Mouse (Mus musculus): ENCODE measurements around the gene Kirrel3. TPM values are rescaled to one million over a fixed set of nuclear protein-coding genes. Genes with fewer than 3 reads are reported as not detected.

Kirrel3 gene
- polyA plus RNA-seq, 1 experiment from 2014 or later = 0.72 TPM

DNA sequence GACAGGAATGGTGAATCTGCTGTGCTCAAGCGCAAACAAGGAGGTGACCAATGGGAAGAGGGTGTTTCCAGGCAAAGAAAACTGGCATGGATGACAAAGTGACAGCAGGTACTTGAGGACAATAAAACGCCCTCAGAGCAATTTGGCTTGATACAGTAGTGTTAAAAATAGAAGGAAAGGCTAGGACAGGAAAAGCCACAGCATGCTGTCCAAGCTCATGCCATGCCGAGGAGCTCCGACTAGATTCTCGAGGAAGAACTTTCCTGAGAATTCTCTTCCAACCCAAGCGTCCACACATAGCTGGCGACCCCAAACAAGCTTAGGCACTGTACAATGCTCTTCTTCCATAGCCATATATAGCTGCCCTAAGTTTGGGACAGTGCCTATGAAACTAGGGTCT lies 263.5 kb downstream of the Kirrel3 start:
- TF ChIP-seq EP300 (IDR thresholded peaks at IDR 0.05) (no peak), CTCF (IDR thresholded peaks at IDR 0.05) (no peak)
- Histone ChIP-seq H3K4me2 (replicated peaks; ENCODE audit: low read depth, low read length) (no peak overlapping the region), H3K4me3 (ENCODE audit: low read depth, low read length) (no peak overlapping the region), H3K4me1 (ENCODE audit: insufficient read depth, low read depth, low read length) (no peaks in the 10 kb centered on the region), H3K9me3 (ENCODE audit: low read length) (no peaks in the 10 kb centered on the region), H3K9ac (replicated peaks; ENCODE audit: low read depth) (no peak overlapping the region), H3K27ac (ENCODE audit: low read length) (no peak overlapping the region), H3K27me3 (replicated peaks; ENCODE audit: insufficient read depth, low read length) (no peaks in the 10 kb centered on the region), H3K36me3 (ENCODE audit: insufficient read depth, low read length) (no peaks in the 10 kb centered on the region)
- DNase-seq (ENCODE audit: low spot score) (no peak), ATAC-seq (no peak)
- 85% methylated on average over 7 of the region's 7 CpGs for WGBS

DNA sequence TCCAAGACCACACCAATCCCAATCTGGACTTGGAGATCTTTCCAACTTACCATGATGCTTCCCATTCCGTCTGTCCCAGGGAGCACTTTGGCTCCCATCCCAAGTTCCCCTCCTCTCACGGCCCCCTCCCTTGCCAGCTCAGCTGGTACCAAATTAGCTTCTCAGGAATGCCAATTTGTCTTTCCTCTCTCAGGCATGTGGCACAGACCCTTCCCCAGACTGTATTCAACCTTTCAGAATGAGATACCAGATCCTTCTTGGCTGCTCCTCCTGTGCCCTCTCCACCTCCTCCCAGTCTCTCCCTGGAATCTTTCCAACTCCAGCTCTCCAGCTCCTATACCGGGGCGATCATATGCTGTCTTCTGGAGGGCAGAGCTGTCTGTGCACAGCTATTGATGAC lies 264.2 kb downstream of the Kirrel3 start:
- Histone ChIP-seq H3K9me3 (ENCODE audit: low read length) (no peaks in the 10 kb centered on the region), H3K36me3 (ENCODE audit: insufficient read depth, low read length) (no peaks in the 10 kb centered on the region), H3K27ac (ENCODE audit: low read length) (no peak overlapping the region), H3K4me3 (ENCODE audit: low read depth, low read length) (no peak overlapping the region), H3K27me3 (replicated peaks; ENCODE audit: insufficient read depth, low read length) (no peaks in the 10 kb centered on the region), H3K4me1 (ENCODE audit: insufficient read depth, low read depth, low read length) (no peaks in the 10 kb centered on the region), H3K4me2 (replicated peaks; ENCODE audit: low read depth, low read length) (no peak overlapping the region), H3K9ac (replicated peaks; ENCODE audit: low read depth) (no peak overlapping the region)
- no peak for ATAC-seq
- TF ChIP-seq CTCF (IDR thresholded peaks at IDR 0.05) (no peak), EP300 (IDR thresholded peaks at IDR 0.05) (no peak)
- DNase-seq (ENCODE audit: low spot score) = no peak
- 51% methylated on average over 4 of the region's 4 CpGs for WGBS

DNA sequence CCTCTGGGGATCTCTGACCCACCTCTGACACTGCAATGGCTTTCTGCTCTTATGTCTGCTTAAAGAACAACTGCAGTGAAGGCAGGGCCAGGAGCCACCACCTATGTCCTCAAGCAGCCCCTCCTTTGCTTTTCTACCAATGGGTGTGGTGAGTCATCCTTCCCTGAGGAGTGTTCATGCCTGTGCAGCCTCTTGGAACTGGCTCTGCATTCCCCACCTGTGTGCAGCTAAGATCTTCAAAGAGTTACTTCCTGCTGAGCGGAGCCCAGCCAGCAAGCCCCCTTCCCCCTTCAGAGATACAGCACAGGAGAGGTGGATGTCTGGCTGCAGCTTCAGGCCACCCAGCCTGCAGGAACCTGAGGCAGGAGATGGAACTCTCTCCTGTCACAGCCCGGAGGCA lies 265.2 kb downstream of the Kirrel3 start:
- TF ChIP-seq CTCF (IDR thresholded peaks at IDR 0.05) (no peak), EP300 (IDR thresholded peaks at IDR 0.05) (no peak)

DNA sequence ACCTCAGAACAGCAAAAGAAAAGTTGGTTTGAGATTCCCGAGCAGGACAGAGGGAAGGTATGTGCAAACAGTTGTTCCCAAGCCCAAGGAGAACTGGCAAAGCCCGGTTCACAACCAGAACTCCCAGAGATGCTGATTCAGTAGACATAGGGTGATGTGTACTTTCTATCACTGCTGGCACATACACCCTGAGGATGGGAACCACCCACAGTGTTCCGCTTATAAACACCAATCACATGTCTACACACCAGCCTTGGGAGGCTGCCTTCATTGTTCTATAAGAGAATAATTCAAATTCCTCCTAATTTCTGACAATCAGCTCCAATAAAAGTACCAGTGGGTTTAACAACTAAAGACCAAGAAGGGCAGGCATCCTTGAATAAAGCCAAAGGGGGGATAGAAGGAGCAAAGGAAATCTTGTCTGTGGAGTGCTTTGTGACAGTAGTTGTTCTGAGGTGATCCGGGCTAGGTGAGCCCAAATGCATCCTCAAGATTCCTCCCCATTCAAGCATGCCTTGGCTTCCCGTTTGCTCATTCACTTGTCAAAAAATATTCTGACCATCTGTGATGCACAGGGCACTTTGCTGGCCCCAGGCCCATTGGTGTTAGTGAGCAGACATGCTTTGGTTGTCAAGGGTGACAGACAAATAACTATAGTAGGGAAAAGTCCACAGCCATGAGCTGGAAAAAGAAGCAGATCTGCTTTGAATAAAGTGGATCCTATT lies 266.5 kb downstream of the Kirrel3 start:
- WGBS = 65% methylated on average over 5 of the region's 5 CpGs
- Histone ChIP-seq H3K9ac (replicated peaks; ENCODE audit: low read depth) (no peak overlapping the region), H3K36me3 (ENCODE audit: insufficient read depth, low read length) (no peaks in the 10 kb centered on the region), H3K4me3 (ENCODE audit: low read depth, low read length) (no peak overlapping the region), H3K27ac (ENCODE audit: low read length) (no peak overlapping the region), H3K27me3 (replicated peaks; ENCODE audit: insufficient read depth, low read length) (no peaks in the 10 kb centered on the region), H3K4me2 (replicated peaks; ENCODE audit: low read depth, low read length) (no peak overlapping the region), H3K4me1 (ENCODE audit: insufficient read depth, low read depth, low read length) (no peaks in the 10 kb centered on the region), H3K9me3 (ENCODE audit: low read length) (no peaks in the 10 kb centered on the region)
- TF ChIP-seq CTCF (IDR thresholded peaks at IDR 0.05) = no peak
- no peak for TF ChIP-seq EP300 (IDR thresholded peaks at IDR 0.05)
- peak; percentile 7 for DNase-seq (ENCODE audit: low spot score)
- ATAC-seq = no peak

More for the DNA sequence above, 265.2 kb downstream of the Kirrel3 start:
- H3K36me3 ChIP-seq (ENCODE audit: insufficient read depth, low read length) = no peaks in the 10 kb centered on the region
- DNase-seq (ENCODE audit: low spot score) (peak; percentile 42), ATAC-seq (peak; percentile 62)
- no peak overlapping the region for H3K9ac ChIP-seq (replicated peaks; ENCODE audit: low read depth)
- H3K27ac ChIP-seq (ENCODE audit: low read length) = no peak overlapping the region
- no peaks in the 10 kb centered on the region for H3K9me3 ChIP-seq (ENCODE audit: low read length)
- no peaks in the 10 kb centered on the region for H3K4me1 ChIP-seq (ENCODE audit: insufficient read depth, low read depth, low read length)
- no peak overlapping the region for H3K4me2 ChIP-seq (replicated peaks; ENCODE audit: low read depth, low read length)
- H3K4me3 ChIP-seq (ENCODE audit: low read depth, low read length) = no peak overlapping the region
- H3K27me3 ChIP-seq (replicated peaks; ENCODE audit: insufficient read depth, low read length) = no peaks in the 10 kb centered on the region
- 27% methylated on average over 2 of the region's 2 CpGs for WGBS

DNA sequence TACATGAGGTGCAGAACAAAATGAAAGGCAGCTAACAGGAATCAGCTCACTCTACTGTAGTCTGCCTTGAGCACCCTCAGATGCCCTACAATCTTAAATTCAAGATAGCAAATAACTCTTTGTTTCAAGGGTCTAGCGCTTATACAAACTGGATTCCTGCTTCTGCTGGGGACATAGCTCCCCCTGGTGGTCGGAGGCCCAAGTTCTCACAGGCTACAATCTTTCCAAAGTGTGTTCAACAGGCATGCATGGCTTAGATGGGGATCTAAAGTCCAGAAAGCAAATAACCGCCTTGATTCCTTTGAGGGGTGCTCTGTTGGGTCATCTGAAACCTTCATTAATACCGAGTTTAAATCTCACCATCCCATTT lies 267.1 kb downstream of the Kirrel3 start:
- Histone ChIP-seq H3K4me1 (ENCODE audit: insufficient read depth, low read depth, low read length) (no peaks in the 10 kb centered on the region), H3K9me3 (ENCODE audit: low read length) (no peaks in the 10 kb centered on the region), H3K4me2 (replicated peaks; ENCODE audit: low read depth, low read length) (no peak overlapping the region), H3K36me3 (ENCODE audit: insufficient read depth, low read length) (no peaks in the 10 kb centered on the region), H3K4me3 (ENCODE audit: low read depth, low read length) (no peak overlapping the region), H3K9ac (replicated peaks; ENCODE audit: low read depth) (no peak overlapping the region), H3K27me3 (replicated peaks; ENCODE audit: insufficient read depth, low read length) (no peaks in the 10 kb centered on the region), H3K27ac (ENCODE audit: low read length) (no peak overlapping the region)
- TF ChIP-seq EP300 (IDR thresholded peaks at IDR 0.05) (no peak), CTCF (IDR thresholded peaks at IDR 0.05) (peak; percentile 94)
- peak; percentile 81 for DNase-seq (ENCODE audit: low spot score)
- ATAC-seq = peak; percentile 46; the same call in 1 of the 2 replicates
- 13% methylated on average over 4 of the region's 4 CpGs for WGBS

DNA sequence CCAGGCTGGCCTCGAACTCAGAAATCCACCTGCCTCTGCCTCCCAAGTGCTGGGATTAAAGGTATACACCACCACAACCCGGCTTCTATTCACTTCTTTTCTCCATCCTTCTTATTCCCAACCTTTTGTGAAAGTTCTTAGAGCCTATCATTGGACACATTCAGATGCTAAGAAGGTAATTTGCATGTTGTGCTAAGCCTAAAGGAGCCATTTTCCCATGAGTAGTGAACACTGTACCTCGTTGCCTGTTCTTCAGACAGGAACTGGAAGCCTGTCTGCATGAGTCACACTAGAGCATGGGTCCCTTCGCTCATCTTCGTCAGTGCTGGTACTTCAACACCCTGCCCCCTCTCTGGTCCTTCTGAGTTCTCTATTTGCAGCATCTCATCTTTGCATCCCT lies 268.2 kb downstream of the Kirrel3 start:
- no peak overlapping the region for H3K4me3 ChIP-seq (ENCODE audit: low read depth, low read length)
- TF ChIP-seq CTCF (IDR thresholded peaks at IDR 0.05) = no peak
- TF ChIP-seq EP300 (IDR thresholded peaks at IDR 0.05) = no peak
- ATAC-seq = no peak
- H3K27ac ChIP-seq (ENCODE audit: low read length) = no peak overlapping the region
- H3K4me2 ChIP-seq (replicated peaks; ENCODE audit: low read depth, low read length) = no peak overlapping the region
- no peaks in the 10 kb centered on the region for H3K4me1 ChIP-seq (ENCODE audit: insufficient read depth, low read depth, low read length)
- DNase-seq (ENCODE audit: low spot score) = no peak
- no peaks in the 10 kb centered on the region for H3K36me3 ChIP-seq (ENCODE audit: insufficient read depth, low read length)
- H3K9ac ChIP-seq (replicated peaks; ENCODE audit: low read depth) = no peak overlapping the region
- 76% methylated on average over 5 of the region's 5 CpGs for WGBS
- H3K9me3 ChIP-seq (ENCODE audit: low read length) = no peaks in the 10 kb centered on the region
- no peaks in the 10 kb centered on the region for H3K27me3 ChIP-seq (replicated peaks; ENCODE audit: insufficient read depth, low read length)

All from lung, postnatal 0 days (tissue).